Mouse (Mus musculus) left cerebral cortex, adult 18-20 months (tissue): Measurements from ENCODE around the gene Rps6kb2. TPM values are rescaled to one million over a fixed set of nuclear protein-coding genes. Genes with fewer than 3 reads are reported as not detected.
A peak's percentile ranks its signal among the peaks of the same experiment; 100 is the strongest.
"Not testable (repeated sequence)": the region's sequence is repeated elsewhere in the genome, so short reads cannot be mapped to it uniquely, and the experiment has no call there.

Experiments
- DNase-seq, 2 experiments: peaks; one replicate each; pipeline ENCODE4 v3.0.0; 2021 to 2022; ENCODE audit warnings: low spot score in 2 of 2, mixed read lengths in 1 of 2
- total RNA-seq, 2 experiments: library from RNA; stranded (reverse); gene quantifications; 2 replicates each; pipeline ENCODE4 v1.2.3; 2021

Gene Rps6kb2
- total RNA-seq, 2 experiments from 2014 or later: 32.5 to 34.5 TPM

- DNase-seq: no peak
Measured at GRCm38 (mm10) chr19:4143759-4144268, 19.3 kb downstream of the Rps6kb2 start, which contains the start of gene Cabp4. Gene Cabp4 (minus strand): TSS chr19:4144033.

GRCm38 (mm10) chr19:4142416-4143173, 20.6 kb downstream of the Rps6kb2 start:
- no peak for DNase-seq

GRCm38 (mm10) chr19:4140147-4140546, 23.0 kb downstream of the Rps6kb2 start:
- DNase-seq: no peak

- DNase-seq: no peak
Measured at GRCm38 (mm10) chr19:4139446-4139845, 23.7 kb downstream of the Rps6kb2 start, which contains the start of gene Gpr152. Gene Gpr152 (plus strand): TSS chr19:4139787.

GRCm38 (mm10) chr19:4137913-4138312, 25.2 kb downstream of the Rps6kb2 start:
- no peak for DNase-seq

- no peak for DNase-seq
Measured at GRCm38 (mm10) chr19:4136463-4136862, 26.7 kb downstream of the Rps6kb2 start.

GRCm38 (mm10) chr19:4135963-4136345, 27.2 kb downstream of the Rps6kb2 start:
- not testable (repeated sequence) for DNase-seq

- DNase-seq: not testable (repeated sequence)
Measured at GRCm38 (mm10) chr19:4135229-4135962, 27.8 kb downstream of the Rps6kb2 start.

- DNase-seq: no peak
Measured at GRCm38 (mm10) chr19:4134354-4134753, 28.8 kb downstream of the Rps6kb2 start.

GRCm38 (mm10) chr19:4131768-4132167, 31.4 kb downstream of the Rps6kb2 start:
- no peak for DNase-seq

- no peak for DNase-seq
Measured at GRCm38 (mm10) chr19:4131075-4131474, 32.1 kb downstream of the Rps6kb2 start.

- no peak for DNase-seq
Measured at GRCm38 (mm10) chr19:4130106-4130505, 33.0 kb downstream of the Rps6kb2 start.

GRCm38 (mm10) chr19:4129462-4129861, 33.7 kb downstream of the Rps6kb2 start:
- DNase-seq: no peak

GRCm38 (mm10) chr19:4126759-4127495, 36.2 kb downstream of the Rps6kb2 start:
- DNase-seq: no peak

- DNase-seq: peak; percentile 96 to 98
Measured at GRCm38 (mm10) chr19:4125741-4126696, 37.1 kb downstream of the Rps6kb2 start, which contains the start of gene Aip. Gene Aip (minus strand): TSS chr19:4125858.

GRCm38 (mm10) chr19:4125268-4125667, 37.9 kb downstream of the Rps6kb2 start:
- DNase-seq: peak in 1 of 2 experiments; percentile 24

GRCm38 (mm10) chr19:4124432-4124831, 38.7 kb downstream of the Rps6kb2 start:
- no peak for DNase-seq

- DNase-seq: no peak
Measured at GRCm38 (mm10) chr19:4122411-4123370, 40.5 kb downstream of the Rps6kb2 start.

GRCm38 (mm10) chr19:4121896-4122295, 41.3 kb downstream of the Rps6kb2 start:
- DNase-seq: not testable (repeated sequence)
